Mouse (Mus musculus): ENCODE data around the gene Col6a3. TPM values are rescaled to one million over a fixed set of nuclear protein-coding genes. Genes with fewer than 3 reads are reported as not detected.

The Col6a3 gene
- polyA plus RNA-seq, 1 experiment: 71.8 TPM

DNA sequence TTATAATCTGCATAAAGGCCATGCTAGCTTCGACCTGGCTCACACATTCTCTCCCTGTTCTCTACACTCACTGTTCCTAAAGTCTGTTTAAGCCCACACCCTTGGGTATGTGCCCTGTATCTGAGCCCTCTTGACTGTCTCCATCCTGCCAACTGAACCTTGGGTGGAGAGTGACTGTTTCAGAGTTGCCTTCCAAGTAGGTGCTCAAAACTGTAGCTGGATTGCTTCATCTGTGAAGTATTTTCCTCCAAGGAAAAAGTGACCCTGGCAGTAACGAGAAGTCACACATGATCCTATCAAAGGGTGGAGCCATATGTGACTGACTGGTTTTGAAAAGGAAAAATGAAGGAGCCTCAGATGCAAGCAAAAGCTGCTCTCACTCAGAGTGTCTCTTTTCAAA, 127.5 kb downstream of the Col6a3 start:
- DNase-seq: peak; percentile 33
- WGBS: 39% methylated on average over 2 of the region's 2 CpGs
- H3K4me3 ChIP-seq (replicated peaks; ENCODE audit: extremely low read depth, low read depth, low read length): no peak overlapping the region
- TF ChIP-seq CTCF (IDR thresholded peaks at IDR 0.05; ENCODE audit: insufficient read depth, low read length): no peak
- TF ChIP-seq POLR2A (IDR thresholded peaks at IDR 0.05; ENCODE audit: borderline replicate concordance, extremely low read depth, low read depth, low read length): no peak
- H3K4me1 ChIP-seq (ENCODE audit: control insufficient read depth, insufficient read depth, low read length): peaks cover 11% of the 10 kb centered on the region

Other genes with a start within 250 kb of the Col6a3 start
- 39.8 and 58.0 TPM in 2 replicates for gene Cops8, start 241.0 kb downstream of the Col6a3 start, polyA plus RNA-seq (2012; rRNA removed)
- gene Mlph, start 71.1 kb upstream of the Col6a3 start, polyA plus RNA-seq (2012; rRNA removed): 10.3 and 13.5 TPM in 2 replicates
- gene Prlh, start 109.1 kb upstream of the Col6a3 start, polyA plus RNA-seq (2012; rRNA removed): not detected in 2 replicates
- 1.2 and 1.7 TPM in 2 replicates for gene Rab17, start 125.7 kb upstream of the Col6a3 start, polyA plus RNA-seq (2012; rRNA removed)
- gene Lrrfip1, start 154.8 kb upstream of the Col6a3 start, polyA plus RNA-seq (2012; rRNA removed): 30.5 and 38.1 TPM in 2 replicates

Measured in lung, adult 2 months (tissue).